Mouse (Mus musculus) hindbrain, embryonic 11.5 days (tissue): ENCODE data around the gene Stra6l. TPM values are rescaled to one million over a fixed set of nuclear protein-coding genes. Genes with fewer than 3 reads are reported as not detected.

ENCODE experiments used
- ATAC-seq: fragments of 200-750 bp; cut with Nextera tagmentation; 2 replicates; pipeline ENCODE4 v1.8.0; 2017; ENCODE audit warnings: mild to moderate bottlenecking, moderate TSS enrichment, moderate library complexity; ENCODE audit not compliant: low FRiP score
- DNase-seq: peaks from one replicate; pipeline ENCODE4 v3.0.0-alpha.2; 2015; ENCODE audit warnings: low spot score
- H3K27ac ChIP-seq: fragments of 300-500 bp; sonication (generic); 2 replicates; pipeline ENCODE4 v1.5.1; 2014; ENCODE audit warnings: mild to moderate bottlenecking, low read depth, low read length
- H3K27me3 ChIP-seq: fragments of 300-500 bp; sonication (generic); 2 replicates; pipeline ENCODE4 v1.6.1; 2014; ENCODE audit warnings: mild to moderate bottlenecking, low read length, moderate library complexity, mixed read lengths; ENCODE audit not compliant: control insufficient read depth, insufficient read depth
- H3K36me3 ChIP-seq: fragments of 300-500 bp; sonication (generic); 2 replicates; pipeline ENCODE4 v1.6.1; 2014; ENCODE audit warnings: mild to moderate bottlenecking, low read length, moderate library complexity, mixed read lengths; ENCODE audit not compliant: control insufficient read depth, insufficient read depth
- H3K4me1 ChIP-seq: fragments of 300-500 bp; sonication (generic); replicated peaks from 2 replicates; pipeline ENCODE4 v1.6.1; 2014; ENCODE audit warnings: low read length, mixed read lengths; ENCODE audit not compliant: control insufficient read depth, insufficient read depth
- H3K4me2 ChIP-seq: fragments of 300-500 bp; sonication (generic); replicated peaks from 2 replicates; pipeline ENCODE4 v1.6.1; 2014; ENCODE audit warnings: mild to moderate bottlenecking, low read depth, low read length
- H3K4me3 ChIP-seq: fragments of 300-500 bp; sonication (generic); 2 replicates; pipeline ENCODE4 v1.5.1; 2014; ENCODE audit warnings: low read depth, low read length
- H3K9ac ChIP-seq: fragments of 300-500 bp; sonication (generic); 2 replicates; pipeline ENCODE4 v1.6.1; 2014; ENCODE audit warnings: low read depth, low read length
- H3K9me3 ChIP-seq: fragments of 300-500 bp; sonication (generic); 2 replicates; pipeline ENCODE4 v1.6.1; 2016; ENCODE audit warnings: low read length; ENCODE audit not compliant: control insufficient read depth
- WGBS: fragments of 180-500 bp; shearing (Covaris S2); extraction: QIAGEN DNeasy Blood & Tissue Kit; methylation state at CpG from one replicate; pipeline ENCODE4 v1.1.7; 2014; 5-methylcytosine and 5-hydroxymethylcytosine counted together
- polyA plus RNA-seq: library from polyadenylated mRNA; unstranded; fragments of >200 nt; fragmentation: Nextera tagmentation; extraction: Ambion mirVana; gene quantifications from 2 replicates; pipeline ENCODE4 v1.2.1, GENCODE M21; 2014

Gene Stra6l
- polyA plus RNA-seq, result 0.75 and 1.0 TPM in 2 replicates

GRCm38 (mm10) chr4:45848109-45848824, at the start of gene Stra6l:
Gene Stra6l, plus strand, starts transcription at chr4:45848664.
- Histone ChIP-seq H3K9me3 (no peaks in the 10 kb centered on the region), H3K4me2 (no peak within 1 kb of the TSS), H3K36me3 (no peaks in the 10 kb centered on the region), H3K27ac (no peak within 1 kb of the TSS), H3K4me3 (no peak within 1 kb of the TSS), H3K27me3 (no peaks in the 10 kb centered on the region), H3K9ac (no peak within 1 kb of the TSS), H3K4me1 (no peaks in the 10 kb centered on the region)
- ATAC-seq, result no peak
- DNase-seq, result no peak
- 70% methylated on average over 10 of the region's 10 CpGs for WGBS

- Histone ChIP-seq H3K27me3 (no peaks in the 10 kb centered on the region), H3K4me1 (no peaks in the 10 kb centered on the region), H3K4me2 (peak within 1 kb of the TSS; percentile 69), H3K36me3 (no peaks in the 10 kb centered on the region), H3K27ac (peak within 1 kb of the TSS; percentile 58), H3K9me3 (no peaks in the 10 kb centered on the region), H3K4me3 (peak within 1 kb of the TSS; percentile 39), H3K9ac (peak within 1 kb of the TSS; percentile 61)
- DNase-seq (peak; percentile 81), ATAC-seq (peak; percentile 78)
- WGBS, result under 1% methylated on average over 26 of the region's 26 CpGs
Measured at GRCm38 (mm10) chr4:45798964-45799363, 49.5 kb upstream of the Stra6l start, which contains the start of gene Aldh1b1. Gene Aldh1b1, plus strand, starts transcription at chr4:45799022.

GRCm38 (mm10) chr4:45799956-45800537, 48.4 kb upstream of the Stra6l start:
- Histone ChIP-seq H3K4me3 (no peak overlapping the region), H3K4me2 (no peak overlapping the region), H3K27me3 (no peaks in the 10 kb centered on the region), H3K27ac (no peak overlapping the region), H3K4me1 (no peaks in the 10 kb centered on the region), H3K36me3 (no peaks in the 10 kb centered on the region), H3K9ac (no peak overlapping the region), H3K9me3 (no peaks in the 10 kb centered on the region)
- WGBS, result 44% methylated on average over 3 of the region's 3 CpGs
- ATAC-seq, result no peak
- no peak for DNase-seq

GRCm38 (mm10) chr4:45802900-45803299, 45.6 kb upstream of the Stra6l start:
- Histone ChIP-seq H3K27me3 (no peaks in the 10 kb centered on the region), H3K36me3 (no peaks in the 10 kb centered on the region), H3K4me2 (no peak overlapping the region), H3K4me3 (no peak overlapping the region), H3K9ac (no peak overlapping the region), H3K4me1 (no peaks in the 10 kb centered on the region), H3K9me3 (no peaks in the 10 kb centered on the region), H3K27ac (no peak overlapping the region)
- WGBS, result 95% methylated on average over 14 of the region's 14 CpGs
- DNase-seq (no peak), ATAC-seq (no peak)

- Histone ChIP-seq H3K9me3 (no peaks in the 10 kb centered on the region), H3K36me3 (no peaks in the 10 kb centered on the region), H3K4me1 (no peaks in the 10 kb centered on the region), H3K9ac (no peak overlapping the region), H3K27ac (no peak overlapping the region), H3K4me3 (no peak overlapping the region), H3K4me2 (no peak overlapping the region), H3K27me3 (no peaks in the 10 kb centered on the region)
- DNase-seq, result no peak
- no peak for ATAC-seq
- 45% methylated on average over 7 of the region's 7 CpGs for WGBS
Measured at GRCm38 (mm10) chr4:45808034-45808433, 40.4 kb upstream of the Stra6l start.

GRCm38 (mm10) chr4:45811250-45811649, 37.2 kb upstream of the Stra6l start:
- 9% methylated on average over 8 of the region's 8 CpGs for WGBS
- H3K27me3 ChIP-seq, result no peaks in the 10 kb centered on the region
- H3K4me1 ChIP-seq, result no peaks in the 10 kb centered on the region
- no peak overlapping the region for H3K4me2 ChIP-seq
- no peak overlapping the region for H3K9ac ChIP-seq
- no peaks in the 10 kb centered on the region for H3K9me3 ChIP-seq
- no peak overlapping the region for H3K27ac ChIP-seq
- ATAC-seq, result no peak
- no peak for DNase-seq
- H3K36me3 ChIP-seq, result no peaks in the 10 kb centered on the region
- no peak overlapping the region for H3K4me3 ChIP-seq

GRCm38 (mm10) chr4:45815542-45815941, 32.9 kb upstream of the Stra6l start:
- Histone ChIP-seq H3K9ac (no peak overlapping the region), H3K4me2 (no peak overlapping the region), H3K36me3 (no peaks in the 10 kb centered on the region), H3K27me3 (no peaks in the 10 kb centered on the region), H3K4me1 (peaks cover 4% of the 10 kb centered on the region; the same call in 1 of the 2 replicates), H3K27ac (no peak overlapping the region), H3K9me3 (no peaks in the 10 kb centered on the region), H3K4me3 (no peak overlapping the region)
- DNase-seq, result peak; percentile 83
- WGBS, result 17% methylated on average over 7 of the region's 7 CpGs
- no peak for ATAC-seq

GRCm38 (mm10) chr4:45818814-45819207, 29.7 kb upstream of the Stra6l start:
- peaks cover 10% of the 10 kb centered on the region; the same call in 1 of the 2 replicates for H3K4me1 ChIP-seq
- 5% methylated on average over 3 of the region's 4 CpGs for WGBS

More at GRCm38 (mm10) chr4:45818814-45819207, 29.7 kb upstream of the Stra6l start:
- Histone ChIP-seq H3K27me3 (no peaks in the 10 kb centered on the region), H3K36me3 (no peaks in the 10 kb centered on the region), H3K4me3 (no peak overlapping the region), H3K9ac (peak overlapping the region; percentile 44), H3K4me2 (peak overlapping the region; percentile 34), H3K9me3 (no peaks in the 10 kb centered on the region), H3K27ac (peak overlapping the region; percentile 95)
- peak; percentile 51 for ATAC-seq
- peak; percentile 49 for DNase-seq
